Mouse (Mus musculus): ENCODE measurements around the gene Gm47791.

GRCm38 (mm10) chr1:82766227-82766626 is 4.8 kb downstream of the Gm47791 start:
- TF ChIP-seq CTCF (conservative IDR thresholded peaks at IDR 0.05; ENCODE audit: low read length) (no peak), NANOG (IDR thresholded peaks at IDR 0.05; ENCODE audit: borderline replicate concordance, low read length) (no peak)
